Mouse (Mus musculus) Patski (cell line): ENCODE measurements around the gene Fyttd1. TPM values are rescaled to one million over a fixed set of nuclear protein-coding genes. Genes with fewer than 3 reads are reported as not detected.

ENCODE experiments used
- ATAC-seq: fragments of 100-300 bp; one replicate; pipeline ENCODE4 v1.8.0; 2021
- CTCF ChIA-PET: fragments of 350-600 bp; sonication (Branson Sonifier 250); formaldehyde crosslinking; loops from one replicate; lab custom pipeline; 2022; ENCODE audit warnings: inconsistent platforms; lab: Charles Lee
- POLR2A ChIA-PET: fragments of 350-600 bp; sonication (Branson Sonifier 250); formaldehyde crosslinking; loops from one replicate; lab custom pipeline; 2022; ENCODE audit warnings: antibody characterized with exemption, inconsistent platforms; lab: Charles Lee
- DNase-seq: peaks from one replicate; pipeline ENCODE4 v3.0.0-alpha.2; 2011; ENCODE audit warnings: low read depth, low spot score
- H3K27me3 ChIP-seq: fragments of 371-371 bp; one replicate; pipeline ENCODE4 v1.5.1; 2021
- CTCF ChIP-seq: fragments of 100-300 bp; IDR thresholded peaks from one replicate; pipeline ENCODE4 v1.5.1; 2021
- in situ Hi-C: fragments of 300-500 bp; cut with MboI; formaldehyde crosslinking; loops from 3 replicates; pipeline ENCODE4 v1.11.1; 2018; ENCODE audit warnings: low pct_unique_long_range_greater_than_20kb, mixed read lengths
- polyA plus RNA-seq: library from polyadenylated mRNA; unstranded; gene quantifications from one replicate; pipeline ENCODE4 v1.2.3, GENCODE M21; 2021

Fyttd1 gene
- polyA plus RNA-seq, 1 experiment from 2014 or later = 108 TPM

- no peaks in the 10 kb centered on the region for H3K27me3 ChIP-seq
- in situ Hi-C loops = loop anchor here (25.0 kb wide), 2 partner anchors 1805 to 2005 kb away; no protein-coding TSS in a partner anchor
- CTCF ChIA-PET = interaction anchor here (0.8 kb wide), 1 partner anchor 11 kb away, joined by 4 read pairs; no protein-coding TSS in a partner anchor
- POLR2A ChIA-PET = interaction anchor here (1.2 kb wide), 1 partner anchor 31 kb away, joined by 5 read pairs; no protein-coding TSS in a partner anchor
- ATAC-seq (no peak), DNase-seq (peak; percentile 25)
- no peak for TF ChIP-seq CTCF
These were observed 65.4 kb downstream of the Fyttd1 start for GRCm38 (mm10) chr16:32942694-32943093.

GRCm38 (mm10) chr16:32945379-32945778 is 68.1 kb downstream of the Fyttd1 start:
- ChIA-PET POLR2A (no interaction called here), CTCF (interaction anchor here (1.5 kb wide), 1 partner anchor 9 kb away, joined by 4 read pairs; no protein-coding TSS in a partner anchor)
- TF ChIP-seq CTCF = no peak
- no peaks in the 10 kb centered on the region for H3K27me3 ChIP-seq
- ATAC-seq (no peak), DNase-seq (no peak)
- in situ Hi-C loops = loop anchor here (25.0 kb wide), 2 partner anchors 1808 to 2008 kb away; no protein-coding TSS in a partner anchor

- no peaks in the 10 kb centered on the region for H3K27me3 ChIP-seq
- in situ Hi-C loops = loop anchor here (25.0 kb wide), 2 partner anchors 1811 to 2011 kb away; no protein-coding TSS in a partner anchor
- no peak for ATAC-seq
- ChIA-PET CTCF (interaction anchor here (1.5 kb wide), 1 partner anchor 39 kb away, joined by 3 read pairs; no protein-coding TSS in a partner anchor), POLR2A (interaction anchor here (0.6 kb wide), 2 partner anchors 18 to 870 kb away, joined by 3 to 5 read pairs; no protein-coding TSS in a partner anchor)
- TF ChIP-seq CTCF = no peak
- DNase-seq = no peak
These were observed 70.7 kb downstream of the Fyttd1 start for GRCm38 (mm10) chr16:32948016-32948415.

- in situ Hi-C loops = loop anchor here (25.0 kb wide), 2 partner anchors 1811 to 2011 kb away; no protein-coding TSS in a partner anchor
- no peak for ATAC-seq
- no peak for DNase-seq
- CTCF ChIA-PET = interaction anchor here (1.5 kb wide), 1 partner anchor 39 kb away, joined by 3 read pairs; no protein-coding TSS in a partner anchor
- POLR2A ChIA-PET = no interaction called here
- no peaks in the 10 kb centered on the region for H3K27me3 ChIP-seq
- TF ChIP-seq CTCF = no peak
These were observed 71.4 kb downstream of the Fyttd1 start for GRCm38 (mm10) chr16:32948656-32949055.

GRCm38 (mm10) chr16:32949281-32949680 is 72.0 kb downstream of the Fyttd1 start:
- ChIA-PET CTCF (interaction anchor here (1.5 kb wide), 1 partner anchor 38 kb away, joined by 3 read pairs; no protein-coding TSS in a partner anchor), POLR2A (no interaction called here)
- DNase-seq = no peak
- H3K27me3 ChIP-seq = no peaks in the 10 kb centered on the region
- ATAC-seq = no peak
- in situ Hi-C loops = loop anchor here (25.0 kb wide), 2 partner anchors 1812 to 2012 kb away; no protein-coding TSS in a partner anchor
- no peak for TF ChIP-seq CTCF

GRCm38 (mm10) chr16:32951074-32951473 is 73.8 kb downstream of the Fyttd1 start:
- no peaks in the 10 kb centered on the region for H3K27me3 ChIP-seq
- ChIA-PET POLR2A (interaction anchor here (1.2 kb wide), 1 partner anchor 20 kb away, joined by 3 read pairs; no protein-coding TSS in a partner anchor), CTCF (no interaction called here)
- ATAC-seq (no peak), DNase-seq (no peak)
- in situ Hi-C loops = no loop called here
- TF ChIP-seq CTCF = peak; percentile 72

- ATAC-seq = no peak
- in situ Hi-C loops = no loop called here
- TF ChIP-seq CTCF = no peak
- ChIA-PET POLR2A (no interaction called here), CTCF (no interaction called here)
- H3K27me3 ChIP-seq = no peaks in the 10 kb centered on the region
- DNase-seq = no peak
These were observed 76.5 kb downstream of the Fyttd1 start for GRCm38 (mm10) chr16:32953806-32954205.

GRCm38 (mm10) chr16:32954304-32954703 is 77.0 kb downstream of the Fyttd1 start:
- ChIA-PET POLR2A (no interaction called here), CTCF (no interaction called here)
- ATAC-seq = no peak
- DNase-seq = no peak
- TF ChIP-seq CTCF = no peak
- in situ Hi-C loops = no loop called here
- no peaks in the 10 kb centered on the region for H3K27me3 ChIP-seq

- no peak for DNase-seq
- CTCF ChIA-PET = no interaction called here
- H3K27me3 ChIP-seq = no peaks in the 10 kb centered on the region
- ATAC-seq = no peak
- in situ Hi-C loops = no loop called here
- POLR2A ChIA-PET = no interaction called here
- TF ChIP-seq CTCF = no peak
These were observed 79.6 kb downstream of the Fyttd1 start for GRCm38 (mm10) chr16:32956889-32957288.

Other genes starting within 250 kb of the Fyttd1 start
- 72.0 TPM for gene Tnk2, start 233.6 kb upstream of the Fyttd1 start, polyA plus RNA-seq
- not detected for gene Muc4, start 141.6 kb upstream of the Fyttd1 start, polyA plus RNA-seq
- gene Muc20, start 80.1 kb upstream of the Fyttd1 start, polyA plus RNA-seq = 0.05 TPM
- gene Smbd1, start 67.0 kb upstream of the Fyttd1 start, polyA plus RNA-seq = not detected
- 39.2 TPM for gene Rubcn, start 266 bp downstream of the Fyttd1 start, polyA plus RNA-seq
- 24.5 TPM for gene Lrch3, start 36.6 kb downstream of the Fyttd1 start, polyA plus RNA-seq
- 7.9 TPM for gene Iqcg, start 178.7 kb downstream of the Fyttd1 start, polyA plus RNA-seq
- 769 TPM for gene Rpl35a, start 179.0 kb downstream of the Fyttd1 start, polyA plus RNA-seq
- 3.8 TPM for gene Lmln, start 185.0 kb downstream of the Fyttd1 start, polyA plus RNA-seq